Mouse (Mus musculus): ENCODE results near the gene Auts2. TPM values are rescaled to one million over a fixed set of nuclear protein-coding genes. Genes with fewer than 3 reads are reported as not detected.

Auts2 gene
- total RNA-seq, 2 experiments from 2014 or later, result 20.4 TPM

DNA sequence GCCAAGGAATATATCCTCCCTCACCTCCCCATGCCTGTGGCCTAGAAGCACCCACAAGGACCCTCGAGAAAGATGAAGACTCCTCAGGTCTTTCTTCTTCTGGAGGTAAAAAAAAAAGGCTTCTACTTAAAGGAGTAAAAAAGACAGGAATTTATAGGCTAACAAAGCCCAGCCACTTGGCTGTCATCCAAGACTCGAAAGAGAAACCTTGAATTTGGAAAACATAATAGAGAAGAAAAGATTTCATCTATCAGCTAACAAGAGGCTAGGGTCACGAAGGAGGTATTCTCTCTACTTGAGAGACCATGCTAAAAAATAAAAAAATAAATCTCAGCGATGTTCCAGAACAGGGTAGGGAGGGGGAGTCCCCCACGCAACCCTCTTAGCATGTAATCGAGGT is 793.9 kb downstream of the Auts2 start:
- DNase-seq (ENCODE audit: low spot score), result no peak

DNA sequence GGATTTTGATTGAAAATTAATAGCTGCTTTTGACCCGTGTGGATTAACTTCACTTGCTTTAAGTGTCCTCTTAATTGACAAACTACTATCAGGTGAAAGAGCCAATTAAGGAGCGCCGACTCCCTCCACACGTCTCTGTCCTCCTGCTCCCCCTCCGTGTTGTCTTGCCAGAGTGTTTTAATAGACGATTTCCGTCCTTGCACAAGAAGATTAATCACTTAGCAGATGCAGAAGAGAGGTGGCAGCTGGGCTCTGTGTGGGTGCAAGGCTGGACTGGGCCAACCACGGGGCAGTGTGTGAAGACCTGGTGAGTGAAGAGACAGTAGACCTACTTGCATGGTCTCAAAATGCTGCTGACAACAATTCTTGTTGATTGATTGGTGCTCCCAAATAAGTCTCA is 800.1 kb downstream of the Auts2 start:
- DNase-seq (ENCODE audit: low spot score), result no peak

DNA sequence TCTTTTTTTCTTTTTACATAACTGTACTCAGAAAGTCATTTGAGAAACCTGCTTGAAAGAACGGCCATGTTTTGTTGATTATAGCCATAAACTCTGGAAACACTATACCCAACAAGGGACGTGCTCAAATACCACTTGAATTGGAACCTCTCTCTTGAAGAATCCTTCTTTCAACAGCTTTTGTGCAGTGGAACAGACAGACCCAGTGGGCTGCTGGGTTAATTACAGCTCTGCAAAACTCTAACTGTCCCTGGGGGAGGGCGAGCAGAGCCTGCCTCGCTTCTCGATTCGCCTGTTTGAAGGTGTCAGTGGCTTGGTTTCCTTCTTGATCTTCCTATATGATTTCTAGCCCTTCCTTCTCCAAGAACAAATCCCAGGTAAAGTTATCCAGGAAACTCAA is 805.7 kb downstream of the Auts2 start:
- DNase-seq (ENCODE audit: low spot score), result no peak

DNA sequence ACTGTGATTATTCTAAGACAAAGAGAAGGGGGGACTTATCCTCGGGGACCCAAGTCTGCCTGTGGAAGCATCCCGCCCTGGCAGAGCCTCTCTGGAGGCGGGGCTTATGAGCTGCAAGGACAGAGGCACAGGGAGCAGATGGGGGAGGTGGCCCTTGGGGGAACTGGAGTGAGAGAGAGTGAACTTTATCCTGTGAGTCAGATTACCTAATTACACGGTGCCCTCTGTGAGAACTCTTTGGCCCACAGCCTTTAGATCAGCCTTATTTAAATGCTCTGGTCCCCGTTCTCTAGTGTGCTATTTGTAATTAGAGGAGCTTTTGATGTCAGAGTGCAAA is 809.9 kb downstream of the Auts2 start:
- DNase-seq (ENCODE audit: low spot score), result no peak

DNA sequence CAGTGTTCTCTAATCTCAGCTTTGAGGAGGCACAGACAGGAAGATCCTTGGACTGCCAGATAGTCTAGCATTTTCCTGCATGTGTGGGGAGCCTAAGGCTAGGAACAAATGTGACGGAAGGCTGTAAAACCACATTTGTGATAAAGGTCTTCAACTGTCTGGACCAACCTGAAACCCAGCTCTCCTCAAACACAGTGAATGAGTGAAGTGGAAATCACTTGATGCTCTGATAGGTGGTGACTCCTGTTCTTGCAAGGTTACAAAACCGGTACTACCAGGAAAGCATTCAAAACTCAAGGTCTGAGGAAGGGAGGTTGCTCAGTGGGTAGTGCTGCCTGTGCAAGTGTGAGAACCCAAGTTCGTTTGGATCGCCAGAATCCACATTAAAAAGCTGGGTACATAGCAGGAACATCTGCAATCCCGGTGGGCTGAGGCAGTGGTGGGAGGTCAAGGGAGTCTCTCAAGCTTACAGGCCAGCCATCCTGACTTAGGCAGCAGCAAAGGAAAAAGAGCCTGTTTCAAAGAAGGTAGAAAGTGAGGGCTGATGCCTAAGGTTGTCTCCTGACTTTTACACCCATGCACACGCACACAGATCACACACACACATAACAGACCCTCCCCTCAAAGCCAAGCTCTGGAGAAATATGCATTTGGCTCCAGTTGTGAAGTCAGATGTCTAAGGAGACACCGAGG is 810.4 kb downstream of the Auts2 start:
- DNase-seq (ENCODE audit: low spot score), result no peak

DNA sequence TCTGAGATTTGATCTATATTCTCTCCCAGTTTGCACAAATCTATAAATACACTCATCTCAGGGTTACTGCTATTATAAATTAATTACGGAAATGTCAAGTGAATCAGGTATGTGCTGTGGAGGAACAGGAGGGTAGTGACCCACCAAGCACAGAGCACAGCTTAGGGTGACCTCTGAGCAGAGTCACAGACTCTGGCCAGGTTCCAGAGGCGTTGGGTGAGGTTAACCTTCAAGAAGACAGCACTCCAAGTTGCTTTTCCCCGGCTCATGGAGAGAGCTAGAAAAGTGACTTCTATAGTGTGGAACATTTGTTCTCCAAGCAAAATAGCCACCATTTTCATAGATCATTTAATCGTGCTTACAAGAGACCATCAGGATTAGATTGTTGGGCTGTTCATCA is 813.7 kb downstream of the Auts2 start:
- DNase-seq (ENCODE audit: low spot score), result no peak

DNA sequence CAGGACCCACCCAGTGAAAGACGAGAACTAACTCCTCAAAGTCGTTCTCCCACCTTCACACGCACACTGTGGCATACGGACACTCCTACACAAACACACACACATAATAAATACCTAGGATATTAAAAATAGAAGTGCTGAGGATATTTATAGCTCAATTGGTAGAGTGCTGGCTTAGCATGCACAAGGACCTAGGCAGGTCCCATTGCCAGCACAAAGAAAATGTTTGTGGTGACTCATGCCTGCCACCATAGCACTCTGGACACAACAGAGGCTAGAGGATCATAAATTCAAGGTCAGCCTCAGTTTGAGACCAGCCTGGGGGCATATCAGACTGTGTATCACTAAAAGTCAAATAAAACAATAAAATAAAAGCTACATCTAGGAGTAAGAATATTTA is 815.2 kb downstream of the Auts2 start:
- DNase-seq (ENCODE audit: low spot score), result no peak

DNA sequence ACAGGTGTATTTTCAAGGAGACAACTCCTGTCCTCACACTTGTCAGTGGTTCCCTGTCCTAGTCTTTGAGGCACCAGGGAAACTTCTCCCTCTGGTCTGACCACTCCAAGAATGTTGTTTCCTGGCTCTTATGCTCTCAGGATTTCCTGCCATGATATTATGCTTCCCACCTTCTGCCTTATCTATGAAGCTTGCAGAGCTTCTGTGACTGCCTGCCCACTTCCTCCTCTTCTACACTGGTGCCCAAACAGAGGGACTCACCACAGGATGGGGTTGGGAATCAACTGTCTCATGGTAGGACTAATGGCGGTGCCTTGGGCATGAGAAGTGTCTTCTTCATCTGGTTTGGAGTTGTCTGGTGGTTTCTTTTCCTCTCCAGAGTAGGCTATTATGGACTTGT is 818.6 kb downstream of the Auts2 start:
- DNase-seq (ENCODE audit: low spot score), result no peak

DNA sequence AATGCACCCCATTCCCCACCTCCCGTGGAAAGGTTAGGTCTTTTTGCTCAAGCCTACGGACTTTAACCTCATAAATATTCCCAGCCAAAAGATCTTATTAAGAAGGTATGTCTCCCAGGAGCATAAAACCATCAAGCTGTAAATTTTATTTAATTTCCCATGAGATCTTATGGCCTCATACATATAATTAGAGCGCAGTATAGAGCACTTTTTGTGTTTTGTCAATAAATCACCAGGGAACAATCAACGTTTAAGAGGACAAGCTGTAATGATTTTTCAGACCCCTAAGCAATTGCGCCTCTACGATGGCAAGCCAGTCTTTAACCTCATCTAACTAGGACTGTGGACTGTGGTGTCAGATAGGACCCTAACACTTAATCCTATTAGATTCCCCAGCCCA is 820.4 kb downstream of the Auts2 start:
- no peak for DNase-seq (ENCODE audit: low spot score)

DNA sequence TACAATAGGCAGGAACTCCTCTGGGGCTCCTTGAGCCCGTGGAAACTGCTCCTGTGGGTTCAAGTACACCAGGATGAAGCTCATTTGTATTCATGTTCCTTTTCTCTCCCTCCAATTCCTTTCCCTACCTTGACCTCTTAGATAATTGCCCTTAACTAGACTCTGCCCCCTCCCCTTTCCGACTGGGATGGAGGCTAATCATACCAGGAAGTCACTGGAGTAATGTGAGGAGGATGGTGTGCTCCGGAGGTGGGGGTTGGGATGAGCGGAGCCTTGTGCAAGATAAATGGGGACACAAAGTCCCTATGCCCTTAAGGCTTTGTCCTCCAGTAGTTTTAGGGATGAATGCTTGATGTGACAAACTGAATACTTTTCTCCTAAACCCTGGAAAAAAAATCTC is 820.8 kb downstream of the Auts2 start:
- no peak for DNase-seq (ENCODE audit: low spot score)

DNA sequence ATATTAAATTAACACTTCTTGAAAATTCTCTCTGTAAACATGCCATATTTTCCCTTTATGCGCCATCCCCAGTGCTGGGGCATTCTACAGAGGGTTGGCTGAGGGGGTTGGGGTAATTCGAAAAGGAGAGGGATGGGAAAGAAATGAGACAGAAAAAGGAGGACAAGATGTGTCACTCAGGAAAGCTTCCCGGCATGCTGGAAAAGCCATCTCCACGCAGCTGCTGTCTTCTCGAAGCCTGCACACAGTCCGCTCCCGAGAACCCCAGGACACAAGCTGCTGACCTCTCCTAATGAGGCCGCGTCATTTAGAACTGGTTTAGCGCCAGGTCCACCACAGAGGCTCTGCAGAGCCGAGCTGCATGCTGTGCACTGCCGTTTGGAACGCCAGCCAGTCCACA is 825.1 kb downstream of the Auts2 start:
- DNase-seq (ENCODE audit: low spot score), result peak; percentile 7

DNA sequence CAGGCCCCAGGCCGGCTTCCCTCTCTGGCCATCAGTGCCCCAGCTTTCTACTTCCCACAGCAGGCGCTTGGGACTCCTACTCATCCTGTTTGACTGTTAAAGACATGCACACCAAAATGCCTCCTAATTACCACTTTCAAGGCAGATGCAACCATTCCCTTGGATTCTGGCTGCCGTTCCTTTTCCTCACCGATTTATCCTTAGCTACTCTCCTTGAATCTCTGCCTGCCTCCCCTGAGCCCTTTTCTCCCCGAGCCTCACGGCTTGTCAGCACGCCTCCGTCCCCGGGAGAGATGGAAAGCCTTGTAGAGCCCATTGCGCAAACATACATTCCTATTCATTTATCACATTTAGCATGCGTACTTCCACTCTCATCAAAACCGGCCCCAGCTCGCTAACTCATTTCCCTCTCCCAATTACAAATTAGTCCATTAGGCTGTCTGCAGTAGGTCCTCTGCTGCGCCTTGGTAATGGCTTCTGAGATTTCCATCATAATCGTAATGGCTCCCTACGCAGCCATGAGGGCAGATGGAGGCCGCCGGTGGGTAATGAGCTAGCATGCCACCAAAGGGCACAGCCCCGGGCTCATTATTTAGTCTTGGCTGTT is 825.7 kb downstream of the Auts2 start:
- no peak for DNase-seq (ENCODE audit: low spot score)

DNA sequence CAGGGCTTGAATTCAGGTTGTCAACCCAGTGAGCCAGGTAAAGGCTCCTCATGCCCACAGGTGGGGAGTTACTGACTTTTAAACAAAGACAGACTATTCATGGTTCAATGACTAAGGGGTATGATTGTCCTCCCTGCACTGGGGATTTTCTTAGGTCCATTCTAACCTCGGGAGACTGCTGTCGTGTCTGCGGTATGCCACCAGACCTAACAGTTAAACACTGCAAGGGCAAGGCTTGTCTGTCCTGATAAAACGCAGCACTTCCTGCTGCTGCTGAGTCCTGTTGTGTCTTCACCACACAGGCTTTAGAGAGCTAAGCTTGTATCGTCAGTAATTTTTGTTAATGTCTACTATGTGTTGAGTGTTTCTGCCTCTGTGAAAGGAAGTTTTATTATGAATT is 828.2 kb downstream of the Auts2 start:
- DNase-seq (ENCODE audit: low spot score), result no peak

DNA sequence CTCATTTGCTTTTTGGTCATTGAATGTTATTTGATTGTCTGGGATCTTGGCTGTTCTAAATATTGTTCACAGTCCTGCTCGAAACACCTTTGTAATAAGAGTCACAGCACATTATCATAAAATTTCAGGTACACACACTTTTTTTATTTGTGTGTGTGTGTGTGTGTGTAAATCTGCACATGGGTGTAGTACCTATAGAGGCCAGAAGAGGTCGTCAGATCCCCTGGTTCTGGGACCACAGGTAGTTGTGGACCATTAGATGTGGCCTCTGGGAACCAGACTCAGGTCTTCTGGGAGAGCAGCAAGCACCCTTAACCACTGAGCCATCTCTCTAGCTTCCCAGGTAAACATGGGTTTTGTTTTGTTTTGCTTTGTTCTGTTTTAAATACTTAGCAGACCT is 830.7 kb downstream of the Auts2 start:
- no peak for DNase-seq (ENCODE audit: low spot score)

DNA sequence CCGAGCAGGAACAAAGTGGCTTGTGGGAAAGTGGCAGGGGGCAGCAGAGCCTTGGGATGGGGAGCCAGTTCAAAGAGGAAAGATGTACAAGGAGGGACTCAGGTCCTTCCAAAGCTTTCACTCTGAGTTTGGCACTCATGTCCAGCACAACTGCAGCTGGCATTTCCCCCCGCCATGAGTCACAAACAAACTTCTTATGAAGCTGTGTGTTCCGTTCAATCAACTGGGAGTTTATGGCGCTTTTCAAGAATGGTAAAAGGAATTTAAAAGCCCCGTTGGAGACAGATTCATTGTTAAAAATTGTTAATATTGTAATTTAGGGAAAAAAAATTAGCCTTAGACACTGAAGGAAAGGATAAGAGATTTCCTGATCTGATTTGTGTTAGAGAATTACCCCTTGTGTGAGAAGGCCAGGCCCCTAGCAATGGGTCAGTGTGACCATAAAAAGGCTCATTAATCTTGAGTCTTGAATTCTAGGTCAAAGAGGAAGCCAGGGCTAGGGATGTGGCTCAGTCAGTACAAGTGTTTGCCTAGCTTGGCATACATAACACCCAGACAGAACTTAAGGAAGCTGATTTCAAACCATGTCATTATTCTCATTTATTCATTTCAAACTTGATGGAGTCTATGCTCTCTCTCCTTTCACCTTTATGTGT is 831.5 kb downstream of the Auts2 start:
- DNase-seq (ENCODE audit: low spot score), result no peak

DNA sequence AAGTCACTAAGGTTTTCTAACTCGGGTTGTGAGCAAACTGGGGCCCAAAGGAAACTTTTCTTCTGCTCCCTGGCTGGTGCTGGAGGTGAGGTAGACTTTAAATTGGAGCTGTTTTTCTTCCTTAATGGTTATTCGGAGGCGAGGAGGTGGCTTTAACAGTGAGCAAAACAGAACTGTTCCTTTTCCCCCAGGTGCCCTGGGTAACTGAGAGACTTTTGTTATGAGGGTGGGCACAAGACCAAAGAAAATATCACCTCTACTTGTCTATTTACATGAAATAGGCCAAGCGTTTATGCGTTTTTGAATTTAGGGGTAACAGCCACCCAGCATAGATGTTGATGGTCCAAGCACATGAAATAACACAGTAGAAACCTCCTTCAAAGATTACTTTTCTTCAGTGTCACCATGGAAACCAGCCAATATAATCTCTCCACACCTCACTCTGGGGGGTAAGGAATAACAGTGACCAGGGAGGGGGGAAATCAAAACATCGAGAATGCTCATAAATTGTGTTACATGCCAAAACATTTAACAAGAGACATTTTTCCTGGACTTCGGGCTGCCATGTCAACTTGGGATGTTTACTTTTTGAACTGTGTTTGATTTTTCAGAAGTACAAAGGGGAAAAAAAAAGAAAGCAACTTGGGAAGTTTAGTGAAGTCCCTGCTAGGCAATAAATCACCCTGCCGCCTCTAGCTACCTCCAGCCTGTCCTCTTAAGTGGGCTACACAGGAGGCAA is 832.2 kb downstream of the Auts2 start:
- DNase-seq (ENCODE audit: low spot score), result no peak

DNA sequence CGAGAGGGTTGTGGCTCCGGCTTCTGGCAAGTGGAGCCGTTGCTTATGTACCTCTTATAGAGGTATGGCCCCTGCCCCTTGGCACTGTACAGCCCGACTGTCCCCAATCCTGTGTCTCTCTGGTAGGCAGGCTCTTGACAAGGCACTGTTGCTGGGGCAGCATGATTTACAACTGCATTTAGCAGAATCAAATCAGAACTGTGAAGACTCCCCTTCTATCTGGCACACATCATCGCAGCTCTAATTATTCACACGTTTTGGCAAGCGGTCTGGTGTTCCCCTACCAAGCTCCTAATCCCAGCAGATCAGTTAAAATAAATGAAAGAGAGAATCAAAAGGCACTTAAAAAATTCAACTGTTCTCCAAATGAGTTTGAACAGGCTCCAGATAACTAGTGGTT is 835.7 kb downstream of the Auts2 start:
- DNase-seq (ENCODE audit: low spot score), result no peak

DNA sequence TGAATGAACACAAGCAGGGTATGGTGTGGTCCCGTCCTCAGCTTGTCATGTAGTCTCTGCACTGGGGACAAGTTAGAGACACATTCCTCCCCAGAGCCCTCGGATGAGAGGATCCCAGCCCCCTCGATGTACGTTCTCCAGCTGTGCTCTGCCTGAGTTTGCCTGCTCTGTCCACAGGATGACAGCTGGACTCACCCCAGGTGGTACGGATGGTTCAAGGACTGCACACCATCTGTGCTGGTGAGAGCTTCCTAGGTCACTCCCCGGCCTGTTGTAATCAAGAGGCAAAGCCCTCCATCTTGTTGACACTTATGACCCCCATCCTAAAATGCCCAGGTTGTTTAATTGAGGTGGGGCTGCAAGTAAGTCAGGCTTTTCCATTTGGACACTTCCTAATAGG is 839.4 kb downstream of the Auts2 start:
- no peak for DNase-seq (ENCODE audit: low spot score)

DNA sequence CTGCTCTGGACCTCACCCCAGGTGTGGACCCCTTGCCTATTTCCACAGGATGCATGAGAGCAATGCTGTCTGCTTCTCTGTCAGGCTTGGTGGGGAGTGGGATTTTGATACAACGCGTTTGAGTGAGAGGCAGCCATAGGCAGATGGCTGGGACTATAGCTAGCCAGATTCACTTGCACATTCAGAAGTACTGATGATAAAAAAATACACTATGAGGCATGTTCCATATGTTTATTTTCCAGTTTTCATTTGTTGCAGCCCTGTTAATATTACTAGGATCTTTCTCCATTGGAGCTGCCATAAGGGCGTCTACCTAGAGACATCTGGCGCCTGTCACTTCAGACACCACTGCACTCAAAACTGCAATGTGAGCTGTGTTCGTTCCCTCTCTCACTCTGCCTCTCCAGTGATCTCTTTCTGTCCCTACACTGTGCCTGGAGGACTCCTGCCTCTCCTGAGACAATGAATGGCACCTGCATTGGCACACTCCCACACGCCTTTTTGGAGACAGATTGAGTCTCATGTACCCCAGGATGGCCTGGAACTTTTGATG is 840.2 kb downstream of the Auts2 start:
- DNase-seq (ENCODE audit: low spot score), result no peak

DNA sequence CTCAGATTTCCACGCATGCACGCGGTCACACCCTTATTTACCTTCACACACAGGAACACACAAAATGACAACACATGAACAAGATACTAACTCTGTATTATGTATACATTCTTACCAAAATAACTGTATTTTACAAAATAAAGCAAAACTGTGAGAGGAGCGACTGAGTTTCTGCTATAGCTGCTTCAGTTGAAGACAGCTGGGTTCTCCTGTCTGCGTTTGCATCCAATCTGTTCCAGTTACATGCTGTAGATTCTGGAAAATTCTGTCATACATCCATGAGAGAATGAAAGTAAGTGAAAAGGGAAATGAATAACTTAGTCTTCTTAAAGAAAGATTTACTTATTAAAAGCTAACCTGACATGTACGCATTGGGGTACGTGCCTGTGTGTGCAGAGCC is 844.2 kb downstream of the Auts2 start:
- no peak for DNase-seq (ENCODE audit: low spot score)

DNA sequence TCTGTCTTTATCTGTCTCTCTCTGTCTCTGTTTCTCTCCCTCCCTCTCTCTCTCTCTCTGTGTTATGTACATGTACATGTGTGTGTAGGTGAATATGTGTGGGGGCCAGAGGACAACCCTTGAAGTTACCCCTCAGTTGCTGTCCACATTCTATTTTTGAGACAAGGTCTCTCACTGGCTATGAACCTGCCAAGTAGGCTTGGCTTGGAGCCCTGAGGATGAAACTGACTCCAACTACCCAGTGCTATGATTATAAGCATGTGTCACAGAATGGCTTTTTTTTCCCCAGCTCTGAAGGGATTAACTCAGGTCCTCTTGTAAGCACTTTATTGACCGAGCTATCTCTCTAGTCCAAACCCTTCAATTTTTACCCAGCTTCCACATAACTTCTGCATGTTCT is 852.4 kb downstream of the Auts2 start:
- DNase-seq (ENCODE audit: low spot score), result peak; percentile 36

DNA sequence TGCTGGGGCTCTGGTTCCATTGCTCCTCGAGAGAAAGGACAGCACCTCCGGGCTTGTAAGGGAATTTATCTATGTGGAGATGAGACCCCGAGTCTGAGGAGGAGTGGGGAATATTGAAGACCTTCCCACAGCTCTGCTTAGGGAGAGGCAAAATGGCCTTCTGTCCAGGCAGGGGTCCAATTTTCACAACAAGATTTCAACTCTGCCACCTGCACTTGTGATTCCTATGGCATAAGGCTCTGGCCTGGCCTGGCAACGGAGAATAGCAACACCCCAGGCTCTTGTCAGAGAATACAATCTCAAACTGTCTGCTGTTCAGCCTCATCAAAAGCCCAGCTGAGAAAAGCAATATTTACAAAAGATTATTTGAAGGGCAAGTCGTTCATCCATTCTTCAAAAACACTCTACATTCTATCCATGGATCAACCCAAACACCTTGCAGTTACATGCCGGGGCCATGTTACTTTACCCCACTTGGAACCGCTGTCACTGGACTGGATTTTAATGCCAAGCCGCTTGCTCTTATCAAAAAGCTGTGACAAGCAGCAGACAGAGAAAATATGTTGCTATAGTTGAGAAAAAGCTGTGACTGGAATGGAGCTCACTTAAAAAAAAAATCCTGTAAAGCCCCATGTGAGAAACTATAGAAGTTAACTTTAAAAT is 856.1 kb downstream of the Auts2 start:
- DNase-seq (ENCODE audit: low spot score), result no peak
